Mouse (Mus musculus) kidney, adult 9 months (tissue): Measurements from ENCODE around the gene Dhrs7b.

ENCODE experiments used
- DNase-seq: peaks from one replicate; pipeline ENCODE4 v3.0.0; 2022

Gene Dhrs7b

GRCm38 (mm10) chr11:60902001-60902400 lies 71.6 kb downstream of the Dhrs7b start:
- peak; percentile 45 for DNase-seq

GRCm38 (mm10) chr11:60902486-60902885 lies 72.1 kb downstream of the Dhrs7b start:
- peak; percentile 92 for DNase-seq

- DNase-seq, result peak; percentile 69
Observed at GRCm38 (mm10) chr11:60903661-60904061, 73.2 kb downstream of the Dhrs7b start.

DNA sequence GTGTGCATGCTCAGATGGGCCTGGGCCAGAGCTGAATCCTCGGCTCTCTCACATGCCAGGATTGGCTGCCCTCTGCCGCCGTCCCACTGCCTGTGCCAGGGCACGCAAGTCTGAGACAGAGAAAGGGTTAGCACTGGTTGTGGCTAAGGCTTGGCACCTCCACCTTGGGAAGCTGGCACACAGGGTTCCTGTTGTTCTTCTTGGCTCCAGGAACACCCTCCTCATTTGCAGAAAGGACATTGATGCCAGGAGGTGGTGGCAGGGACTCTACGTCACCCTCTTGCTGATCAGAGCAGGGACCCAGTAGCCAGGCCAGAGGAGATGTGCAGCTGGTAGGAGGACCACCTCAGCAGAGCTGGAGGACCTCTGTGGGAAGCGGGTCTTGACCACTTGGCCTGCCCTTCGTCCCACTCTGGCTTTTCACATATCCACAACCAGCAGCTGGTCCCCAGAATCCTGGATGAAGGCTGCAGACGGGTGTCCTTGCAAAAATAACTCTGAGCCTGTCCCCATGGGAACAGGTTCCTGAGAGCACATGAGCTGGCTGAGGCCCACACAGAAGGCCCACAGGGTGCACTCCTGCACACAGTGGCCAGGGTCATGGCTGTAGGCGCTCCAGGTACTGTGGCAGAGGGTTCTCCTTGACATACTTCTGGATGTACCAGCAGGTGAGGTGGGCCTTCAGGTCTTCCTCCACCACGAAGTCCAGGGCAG lies 75.1 kb downstream of the Dhrs7b start:
- DNase-seq, result no peak

GRCm38 (mm10) chr11:60906449-60906848 lies 76.0 kb downstream of the Dhrs7b start:
- DNase-seq, result no peak

DNA sequence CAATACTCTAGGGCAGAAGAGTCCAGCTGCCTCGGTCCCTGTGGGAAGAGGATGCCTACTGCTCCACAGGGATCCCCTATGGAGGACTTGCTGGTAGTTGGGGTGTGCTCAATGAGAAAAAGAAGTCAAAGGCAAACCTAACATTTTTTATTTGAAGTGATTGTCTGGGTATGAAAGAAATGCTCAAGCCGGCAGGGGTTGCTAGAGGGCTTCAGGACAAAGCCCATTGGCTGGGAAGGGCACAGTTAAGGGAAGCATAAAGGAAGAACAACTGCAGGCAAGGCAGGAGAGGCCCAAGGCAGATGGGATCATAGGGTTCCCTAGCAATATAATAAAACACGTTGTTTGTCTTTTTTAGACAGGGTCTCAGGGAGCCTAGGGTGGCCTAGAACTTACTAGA lies 77.6 kb downstream of the Dhrs7b start:
- no peak for DNase-seq

DNA sequence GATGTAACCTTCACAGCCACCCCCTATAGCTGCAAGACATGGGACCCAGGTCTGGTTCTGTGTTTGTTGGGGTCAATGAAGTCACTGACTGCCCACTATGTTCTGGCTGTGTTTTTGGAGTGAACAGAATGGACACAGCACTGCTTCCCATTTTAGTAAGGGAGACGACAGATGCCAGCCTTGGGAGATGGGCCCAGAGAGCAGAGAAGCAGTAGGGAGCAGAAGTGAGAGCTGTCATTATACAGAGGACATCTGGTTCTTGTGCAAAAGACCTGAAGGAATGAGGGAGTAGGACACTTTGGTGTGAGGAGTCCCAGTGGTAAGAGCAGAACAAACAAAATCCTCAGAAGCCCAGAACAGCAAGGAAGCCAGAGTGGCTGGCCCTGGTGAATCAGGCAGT lies 79.2 kb downstream of the Dhrs7b start:
- DNase-seq, result no peak
